Mouse (Mus musculus) kidney, embryonic 15.5 days (tissue): ENCODE measurements at regions not wholly inside any gene's neighbourhood (a gene's known extent, or its start where the extent isn't known, plus 50 kb on each side); places are given as distances from the start of the nearest gene placed in this dataset.

ENCODE experiments used
- ATAC-seq: fragments of 200-750 bp; cut with Nextera tagmentation; replicated peaks from 2 replicates; pipeline ENCODE4 v1.8.0; 2017; ENCODE audit warnings: moderate TSS enrichment; ENCODE audit not compliant: low FRiP score
- H3K27ac ChIP-seq: fragments of 300-500 bp; sonication (generic); 2 replicates; pipeline ENCODE4 v1.5.1; 2015; ENCODE audit warnings: mild to moderate bottlenecking, inconsistent platforms
- H3K27me3 ChIP-seq: fragments of 300-500 bp; sonication (generic); 2 replicates; pipeline ENCODE4 v1.6.1; 2015; ENCODE audit warnings: inconsistent platforms
- H3K36me3 ChIP-seq: fragments of 300-500 bp; sonication (generic); 2 replicates; pipeline ENCODE4 v1.6.1; 2015; ENCODE audit warnings: inconsistent platforms
- H3K4me1 ChIP-seq: fragments of 300-500 bp; sonication (generic); 2 replicates; pipeline ENCODE4 v1.6.1; 2015; ENCODE audit warnings: inconsistent platforms
- H3K4me2 ChIP-seq: fragments of 300-500 bp; sonication (generic); 2 replicates; pipeline ENCODE4 v1.6.1; 2015; ENCODE audit warnings: moderate library complexity, mild to moderate bottlenecking, inconsistent platforms
- H3K4me3 ChIP-seq: fragments of 300-500 bp; sonication (generic); replicated peaks from 2 replicates; pipeline ENCODE4 v1.5.1; 2015; ENCODE audit warnings: mild to moderate bottlenecking, inconsistent platforms
- H3K9ac ChIP-seq: fragments of 300-500 bp; sonication (generic); 2 replicates; pipeline ENCODE4 v1.6.1; 2015; ENCODE audit warnings: mild to moderate bottlenecking, inconsistent platforms
- H3K9me3 ChIP-seq: fragments of 300-500 bp; sonication (generic); replicated peaks from 2 replicates; pipeline ENCODE4 v1.6.1; 2016; ENCODE audit warnings: inconsistent platforms
- WGBS: fragments of 180-500 bp; shearing (Covaris S2); methylation state at CpG from one replicate; pipeline ENCODE4 v1.1.7; 2015; ENCODE audit warnings: mixed read lengths; 5-methylcytosine and 5-hydroxymethylcytosine counted together

GRCm38 (mm10) chr11:42965732-42966131 lies 69.8 kb upstream of the Gm9972 start:
- no peak overlapping the region for H3K4me3 ChIP-seq

GRCm38 (mm10) chr11:42978245-42978644 lies 57.3 kb upstream of the Gm9972 start:
- H3K4me3 ChIP-seq, result no peak overlapping the region
- no peaks in the 10 kb centered on the region for H3K36me3 ChIP-seq
- H3K4me2 ChIP-seq, result no peak overlapping the region
- H3K9ac ChIP-seq, result no peak overlapping the region
- H3K4me1 ChIP-seq, result no peaks in the 10 kb centered on the region
- H3K27ac ChIP-seq, result no peak overlapping the region
- WGBS, result 65% methylated on average over 2 of the region's 2 CpGs
- H3K9me3 ChIP-seq, result no peaks in the 10 kb centered on the region
- ATAC-seq, result no peak
- no peaks in the 10 kb centered on the region for H3K27me3 ChIP-seq

More at GRCm38 (mm10) chr11:42965732-42966131, 69.8 kb upstream of the Gm9972 start:
- H3K9ac ChIP-seq, result no peak overlapping the region
- no peaks in the 10 kb centered on the region for H3K27me3 ChIP-seq
- no peaks in the 10 kb centered on the region for H3K4me1 ChIP-seq
- no peaks in the 10 kb centered on the region for H3K36me3 ChIP-seq
- 64% methylated on average over 1 of the region's 1 CpGs for WGBS
- no peaks in the 10 kb centered on the region for H3K9me3 ChIP-seq
- no peak overlapping the region for H3K27ac ChIP-seq
- H3K4me2 ChIP-seq, result no peak overlapping the region
- no peak for ATAC-seq
